Mouse (Mus musculus) olfactory bulb, adult 2 months (tissue): ENCODE results near the gene Dcaf8.

ENCODE experiments used
- CTCF ChIP-seq: fragments of 200-500 bp; IDR thresholded peaks from 2 replicates; pipeline ENCODE4 v1.5.1; 2012; ENCODE audit warnings: low read depth, mild to moderate bottlenecking, low read length, moderate library complexity; ENCODE audit not compliant: insufficient read depth
- POLR2A ChIP-seq: fragments of 200-500 bp; IDR thresholded peaks from 2 replicates; pipeline ENCODE4 v1.6.1; 2012; ENCODE audit warnings: mild to moderate bottlenecking, low read depth, low read length, moderate library complexity; ENCODE audit not compliant: insufficient read depth

GRCm38 (mm10) chr1:172147835-172148278 lies at the start of gene Dcaf8:
- TF ChIP-seq CTCF (no peak), POLR2A (peak; percentile 77; the same call in 1 of the 2 replicates)
